Mouse (Mus musculus): ENCODE data around the gene Calml3. TPM values are rescaled to one million over a fixed set of nuclear protein-coding genes. Genes with fewer than 3 reads are reported as not detected.

Gene Calml3
- total RNA-seq, 2 experiments from 2014 or later: not detected

- DNase-seq: no peak
Observed at GRCm38 (mm10) chr13:3779575-3780226, 24.4 kb downstream of the Calml3 start.

- DNase-seq: no peak
Observed at GRCm38 (mm10) chr13:3778591-3779364, 25.3 kb downstream of the Calml3 start.

DNA sequence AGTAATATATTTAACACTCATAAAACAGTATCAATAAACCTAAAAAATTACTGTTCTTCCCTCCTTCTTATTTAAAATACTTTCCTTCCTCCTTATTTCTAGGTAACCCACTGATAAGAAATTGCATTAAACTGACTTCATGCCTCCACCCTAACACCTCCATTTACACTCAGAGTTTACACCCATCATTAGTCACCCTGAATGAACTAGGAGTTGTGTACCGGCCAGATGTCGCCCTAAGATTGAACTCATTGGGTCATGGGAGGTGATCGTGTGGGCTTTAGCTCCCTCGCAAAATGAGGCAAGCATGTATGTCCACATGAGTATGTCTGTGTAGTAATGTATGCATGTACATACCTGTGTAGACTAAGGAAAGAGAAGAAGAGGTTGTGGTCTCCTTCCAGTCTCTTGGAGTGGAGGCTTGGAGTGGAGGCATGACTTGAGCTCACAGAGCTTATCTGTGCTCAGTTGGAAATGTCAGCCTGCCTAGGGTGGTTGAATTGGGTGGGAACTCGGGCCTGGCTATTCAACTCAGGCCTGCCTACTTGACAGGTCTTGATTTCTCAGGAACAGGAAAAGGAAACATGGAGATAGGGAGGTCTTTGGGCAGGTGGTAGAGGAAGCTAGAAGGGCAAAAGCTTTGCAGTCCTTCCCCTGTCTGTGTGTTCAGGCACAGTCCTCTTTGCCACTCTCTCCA lies 26.8 kb downstream of the Calml3 start:
- no peak for DNase-seq

- no peak for DNase-seq
Observed at GRCm38 (mm10) chr13:3776446-3776845, 27.7 kb downstream of the Calml3 start.

- no peak for DNase-seq
Observed at GRCm38 (mm10) chr13:3774991-3775390, 29.1 kb downstream of the Calml3 start.

- no peak for DNase-seq
Observed at GRCm38 (mm10) chr13:3774280-3774679, 29.8 kb downstream of the Calml3 start.

DNA sequence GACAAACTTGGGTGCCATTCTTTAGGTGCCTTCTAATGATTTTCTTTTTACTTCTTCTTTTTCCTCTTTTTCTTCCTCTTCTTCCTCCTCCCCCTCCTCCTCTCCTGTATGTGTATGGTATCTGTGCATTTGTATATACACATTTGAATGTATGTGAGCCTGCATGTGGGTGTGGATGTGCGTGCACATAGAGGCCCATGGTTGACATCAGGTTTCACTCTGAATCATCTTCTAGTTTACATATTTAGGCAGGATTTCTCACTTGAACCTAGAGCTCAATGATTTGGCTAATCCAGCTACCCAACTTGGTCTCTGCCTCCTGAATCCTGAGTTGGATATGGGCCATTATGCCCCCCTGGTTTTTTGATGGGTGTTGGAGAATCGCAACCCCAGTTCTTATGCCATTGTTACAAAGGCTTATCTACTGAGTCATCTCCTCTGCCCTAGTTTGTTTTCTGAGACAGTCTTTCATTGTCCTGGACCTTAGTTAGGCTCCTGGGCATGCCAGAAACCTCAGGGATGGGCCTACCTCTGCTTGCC lies 30.9 kb downstream of the Calml3 start:
- no peak for DNase-seq

- no peak for DNase-seq
Observed at GRCm38 (mm10) chr13:3771221-3771620, 32.9 kb downstream of the Calml3 start.

DNA sequence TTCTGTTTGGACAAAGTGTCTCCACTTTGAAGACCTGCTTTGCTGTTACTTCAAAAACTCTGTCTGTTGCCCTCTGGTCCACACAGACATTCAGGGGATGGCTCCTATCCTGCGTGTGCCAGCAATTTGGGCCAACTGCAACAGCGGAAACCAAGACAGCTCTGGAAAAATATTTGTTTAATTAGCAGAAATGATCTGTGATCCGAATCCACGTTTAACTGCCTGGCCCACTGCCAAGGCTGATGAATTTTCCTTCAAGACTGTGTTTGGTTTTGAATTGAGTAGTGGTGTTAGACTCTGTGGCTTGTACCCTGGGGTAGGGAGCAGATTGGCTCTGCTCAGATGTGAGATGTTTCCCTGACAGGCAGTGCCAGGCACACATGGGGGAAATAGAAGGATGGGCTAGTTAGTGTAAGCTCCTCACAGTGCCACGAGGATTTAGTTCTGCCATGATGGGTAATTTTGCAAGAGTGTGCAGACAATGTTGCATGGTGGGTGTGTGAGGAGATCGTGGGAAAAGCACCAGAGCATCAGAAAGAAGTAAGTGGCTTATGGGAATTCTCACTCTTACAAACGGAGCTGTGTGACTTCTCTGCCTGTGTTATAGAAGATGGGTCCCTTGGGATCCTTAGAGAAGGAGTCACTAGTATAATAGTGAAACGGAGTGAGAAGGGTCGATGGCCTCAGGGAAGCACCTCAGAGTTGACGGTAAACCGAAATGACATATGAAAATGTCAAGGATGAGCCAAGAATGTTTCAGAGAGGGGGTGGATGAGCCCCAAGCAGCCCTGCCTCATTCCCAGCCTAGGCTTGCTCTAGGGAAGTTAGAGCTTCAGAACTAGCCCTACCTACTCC lies 33.7 kb downstream of the Calml3 start:
- DNase-seq: peak; percentile 46 to 51

DNA sequence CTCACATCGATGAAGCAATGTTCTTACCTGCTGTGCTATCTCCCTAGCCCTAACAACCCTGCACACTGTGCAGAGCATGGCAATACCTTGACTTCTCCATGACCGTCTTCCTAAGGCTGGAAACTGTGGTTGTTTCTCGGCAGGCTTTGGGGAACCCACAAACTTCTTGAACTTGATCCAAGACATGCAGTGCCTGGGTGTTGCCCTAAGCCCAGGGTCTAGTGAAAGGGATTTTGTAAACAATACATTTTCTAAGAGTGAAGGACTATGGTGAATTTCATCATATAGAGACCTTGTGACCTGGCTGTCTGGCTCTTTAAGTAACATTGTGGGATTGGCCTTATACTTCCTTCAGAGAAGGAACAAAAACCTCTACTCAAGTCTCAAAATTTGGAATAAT lies 34.6 kb downstream of the Calml3 start:
- no peak for DNase-seq

DNA sequence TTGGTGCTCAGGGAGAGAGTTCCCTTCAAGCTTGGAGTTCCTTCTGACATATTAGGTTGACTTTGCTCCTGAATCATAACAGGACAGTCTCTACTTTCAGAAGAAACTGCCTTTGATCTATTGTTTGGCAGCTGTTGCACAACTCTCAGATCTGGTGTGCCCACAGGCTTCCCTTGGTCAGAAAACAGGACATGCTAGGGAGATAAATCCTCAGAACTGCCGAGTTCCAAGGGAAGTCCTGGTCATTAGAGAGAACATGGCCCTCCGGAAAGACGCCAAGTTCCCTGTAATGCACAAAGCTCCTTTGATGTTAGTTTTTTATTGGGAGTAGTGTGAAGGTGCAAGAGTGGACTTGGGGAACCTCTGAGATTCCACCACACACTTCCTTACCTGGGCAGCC lies 35.5 kb downstream of the Calml3 start:
- DNase-seq: peak in 1 of 2 experiments; percentile 58

- no peak for DNase-seq
Observed at GRCm38 (mm10) chr13:3767086-3767485, 37.0 kb downstream of the Calml3 start.

GRCm38 (mm10) chr13:3765781-3766180 lies 38.3 kb downstream of the Calml3 start:
- no peak for DNase-seq

DNA sequence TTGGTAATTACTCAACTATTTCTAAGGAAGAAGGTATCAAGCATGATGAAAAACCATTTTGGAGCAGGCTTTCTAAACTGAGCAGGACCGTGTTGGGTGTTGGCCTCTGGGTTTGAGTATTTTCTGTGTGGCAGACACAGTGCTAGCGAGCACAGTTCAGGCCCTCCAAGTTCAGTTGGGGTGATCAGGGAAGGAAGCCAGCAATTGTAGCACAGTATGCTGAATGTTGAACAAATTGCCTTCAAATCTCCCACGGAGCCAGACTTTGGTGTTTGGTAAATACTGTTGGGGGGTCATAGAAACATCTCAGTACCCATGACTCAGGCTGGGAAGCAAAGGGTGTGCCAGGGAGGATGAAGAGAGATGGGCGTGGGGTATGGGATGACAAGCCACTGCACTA lies 43.0 kb downstream of the Calml3 start:
- DNase-seq: no peak

DNA sequence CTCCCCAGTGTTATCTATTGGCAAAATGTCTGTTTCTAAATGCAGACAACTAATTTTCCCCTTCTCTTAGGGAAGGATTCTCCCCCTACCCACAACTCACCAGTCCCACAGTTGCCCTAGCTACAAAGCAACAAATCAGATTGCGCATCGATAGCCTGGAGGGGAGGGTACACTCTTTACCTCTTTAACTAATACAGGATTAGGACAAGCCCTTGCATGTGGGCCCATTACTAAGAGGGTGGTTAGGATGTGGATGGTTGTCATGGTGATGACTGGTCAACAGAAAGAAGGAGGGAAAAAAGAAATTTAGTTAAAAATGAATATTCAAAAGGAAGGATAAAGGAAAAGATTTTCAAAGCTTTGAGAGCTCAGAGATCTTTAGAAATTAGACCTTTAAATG lies 45.8 kb downstream of the Calml3 start:
- no peak for DNase-seq

GRCm38 (mm10) chr13:3753291-3753690 lies 50.8 kb downstream of the Calml3 start:
- no peak for DNase-seq

Other genes with a start within 250 kb of the Calml3 start
- 10 to 100 TPM; 10.7 to 11.6 TPM for gene Fam208b, start 193.2 kb downstream of the Calml3 start, total RNA-seq (2021)
- gene Asb13, start 170.3 kb downstream of the Calml3 start, total RNA-seq (2021): 1 to 10 TPM; 7.0 to 9.7 TPM
- gene Calm4, start 33.4 kb upstream of the Calml3 start, total RNA-seq (2021): not detected
- gene Calm5, start 49.9 kb upstream of the Calml3 start, total RNA-seq (2021): not detected
- gene Net1, start 113.9 kb upstream of the Calml3 start, total RNA-seq (2021): 10 to 100 TPM; 17.5 to 26.0 TPM
- gene Tubal3, start 114.0 kb upstream of the Calml3 start, total RNA-seq (2021): not detected
- not detected for gene Ucn3, start 141.0 kb upstream of the Calml3 start, total RNA-seq (2021)
- 1 to 10 TPM; 6.8 to 8.6 TPM for gene Akr1c14, start 244.7 kb upstream of the Calml3 start, total RNA-seq (2021)

All from heart, adult 18-20 months (tissue).